Mouse (Mus musculus) cerebellum, adult 2 months (tissue): ENCODE data around the gene Mtch2. TPM values are rescaled to one million over a fixed set of nuclear protein-coding genes. Genes with fewer than 3 reads are reported as not detected.
"Not testable (repeated sequence)": the region's sequence is repeated elsewhere in the genome, so short reads cannot be mapped to it uniquely, and the experiment has no call there.

Experiments used
- DNase-seq, 2 experiments: peaks; one replicate each; pipeline ENCODE4 v3.0.0; 2021
- H3K27ac ChIP-seq: fragments of 200-500 bp; 2 replicates; pipeline ENCODE4 v1.5.1; 2012; ENCODE audit warnings: low read length, control low read depth, inconsistent platforms; ENCODE audit not compliant: insufficient read depth
- H3K27me3 ChIP-seq: fragments of 200-500 bp; 2 replicates; pipeline ENCODE4 v1.6.1; 2012; ENCODE audit warnings: inconsistent platforms, mild to moderate bottlenecking, low read length, moderate library complexity; ENCODE audit not compliant: control insufficient read depth, insufficient read depth
- H3K4me1 ChIP-seq: fragments of 200-500 bp; 2 replicates; pipeline ENCODE4 v1.6.1; 2011; ENCODE audit warnings: low read length; ENCODE audit not compliant: control insufficient read depth, insufficient read depth
- H3K4me3 ChIP-seq: fragments of 200-500 bp; replicated peaks from 2 replicates; pipeline ENCODE3; 2011; ENCODE audit warnings: mild to moderate bottlenecking, low read depth, low read length, control low read depth; ENCODE audit not compliant: insufficient read depth
- CTCF ChIP-seq: fragments of 200-500 bp; IDR thresholded peaks from 2 replicates; pipeline ENCODE4 v1.5.1; 2011; ENCODE audit warnings: low read depth, mild to moderate bottlenecking, control low read depth, low read length, moderate library complexity, borderline replicate concordance; ENCODE audit not compliant: insufficient read depth
- POLR2A ChIP-seq: fragments of 200-500 bp; IDR thresholded peaks from 2 replicates; pipeline ENCODE4 v1.6.1; 2011; ENCODE audit warnings: low read length, control low read depth, borderline replicate concordance; ENCODE audit not compliant: insufficient read depth
- WGBS: fragments of 180-500 bp; shearing (Covaris S2); methylation state at CpG from one replicate; pipeline ENCODE4 v1.1.7; 2018; 5-methylcytosine and 5-hydroxymethylcytosine counted together
- polyA plus RNA-seq: library from polyadenylated mRNA; depleted of rRNA; stranded (reverse); fragments of >200 nt; gene quantifications from 2 replicates; pipeline ENCODE4 v1.2.3, GENCODE M21; 2012

The Mtch2 gene
- polyA plus RNA-seq, 1 experiment, result 245 TPM

DNA sequence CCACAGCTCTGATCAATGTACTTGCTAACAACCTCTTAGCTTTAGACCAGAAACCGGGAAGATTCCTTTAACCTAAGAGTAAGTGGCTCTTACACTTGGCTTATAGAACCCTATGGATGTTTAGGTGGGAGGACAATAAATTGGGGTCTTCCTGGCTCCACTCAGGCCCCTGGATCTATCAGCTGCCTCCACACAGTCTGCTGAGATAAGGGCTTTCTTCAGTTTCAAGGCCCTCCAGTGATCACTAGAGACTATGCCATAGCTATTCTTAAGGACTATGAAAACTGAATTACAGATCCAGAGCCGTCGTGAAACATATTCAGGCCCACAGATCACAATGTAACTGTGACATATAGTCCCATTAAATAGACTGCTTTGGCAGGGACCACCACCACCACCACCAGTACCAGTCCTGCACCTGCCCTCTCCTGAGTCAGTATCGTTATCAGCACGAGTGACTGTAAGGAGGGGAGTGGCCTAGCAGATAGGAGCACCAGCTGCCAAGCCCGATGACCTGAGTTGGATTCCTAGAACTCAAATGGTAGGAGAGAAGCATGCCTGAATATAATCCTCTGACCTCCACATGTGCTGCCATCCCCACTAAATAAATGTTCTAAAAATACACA, 46.8 kb downstream of the Mtch2 start:
- H3K4me3 ChIP-seq, result no peak overlapping the region
- TF ChIP-seq CTCF, result no peak
- no peak for TF ChIP-seq POLR2A
- 80% methylated on average over 6 of the region's 6 CpGs for WGBS
- H3K27ac ChIP-seq, result no peak overlapping the region
- H3K4me1 ChIP-seq, result 0 out of 2 replicates have a peak, but pooled peaks cover 2% of the 10 kb centered on the region
- DNase-seq, result no peak
- no peaks in the 10 kb centered on the region for H3K27me3 ChIP-seq

DNA sequence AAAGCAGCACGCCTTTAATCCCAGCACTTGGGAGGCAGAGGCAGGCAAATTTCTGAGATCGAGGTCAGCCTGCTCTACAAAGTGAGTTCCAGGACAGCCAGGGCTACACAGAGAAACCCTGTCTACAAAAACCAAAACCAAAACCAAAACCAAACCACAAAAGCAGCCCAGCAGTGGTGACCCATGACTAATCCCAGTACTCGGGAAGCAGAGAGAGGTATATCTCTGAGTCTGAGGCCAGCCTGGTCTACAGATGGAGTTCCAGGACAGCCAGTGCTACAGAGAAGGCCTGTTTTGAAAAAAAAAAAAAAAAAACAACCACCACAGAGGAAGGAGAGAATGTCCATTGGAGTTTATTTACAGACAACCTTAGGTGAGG, 47.3 kb downstream of the Mtch2 start:
- not testable (repeated sequence) for H3K27ac ChIP-seq, H3K4me3 ChIP-seq, H3K27me3 ChIP-seq, H3K4me1 ChIP-seq, DNase-seq
- 84% methylated on average over 3 of the region's 3 CpGs for WGBS

DNA sequence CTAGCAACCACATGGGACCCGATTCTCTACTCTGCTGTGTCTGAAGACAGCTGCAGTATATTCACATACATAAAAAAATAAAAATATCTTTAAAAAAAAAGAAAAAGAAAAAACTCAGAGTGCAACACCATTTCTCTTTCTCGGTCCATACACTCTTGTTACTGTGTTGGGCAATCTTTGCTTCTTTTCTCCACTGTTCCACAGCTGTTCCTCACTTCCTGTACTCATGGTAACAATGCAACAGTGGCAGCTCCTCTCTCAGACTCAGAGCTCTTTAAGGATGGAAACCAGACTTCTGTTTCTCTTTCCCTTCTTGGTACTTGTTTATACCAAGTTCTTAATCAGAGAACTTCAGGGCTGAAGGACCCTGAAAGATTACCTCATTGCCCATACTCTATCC, 56.4 kb downstream of the Mtch2 start:
- DNase-seq, result no peak
- peaks cover 8% of the 10 kb centered on the region for H3K4me1 ChIP-seq
- H3K4me3 ChIP-seq, result peak overlapping the region; percentile 99
- WGBS, result 83% methylated on average over 2 of the region's 2 CpGs
- no peaks in the 10 kb centered on the region for H3K27me3 ChIP-seq
- no peak overlapping the region for H3K27ac ChIP-seq
- TF ChIP-seq CTCF, result no peak
- TF ChIP-seq POLR2A, result no peak

DNA sequence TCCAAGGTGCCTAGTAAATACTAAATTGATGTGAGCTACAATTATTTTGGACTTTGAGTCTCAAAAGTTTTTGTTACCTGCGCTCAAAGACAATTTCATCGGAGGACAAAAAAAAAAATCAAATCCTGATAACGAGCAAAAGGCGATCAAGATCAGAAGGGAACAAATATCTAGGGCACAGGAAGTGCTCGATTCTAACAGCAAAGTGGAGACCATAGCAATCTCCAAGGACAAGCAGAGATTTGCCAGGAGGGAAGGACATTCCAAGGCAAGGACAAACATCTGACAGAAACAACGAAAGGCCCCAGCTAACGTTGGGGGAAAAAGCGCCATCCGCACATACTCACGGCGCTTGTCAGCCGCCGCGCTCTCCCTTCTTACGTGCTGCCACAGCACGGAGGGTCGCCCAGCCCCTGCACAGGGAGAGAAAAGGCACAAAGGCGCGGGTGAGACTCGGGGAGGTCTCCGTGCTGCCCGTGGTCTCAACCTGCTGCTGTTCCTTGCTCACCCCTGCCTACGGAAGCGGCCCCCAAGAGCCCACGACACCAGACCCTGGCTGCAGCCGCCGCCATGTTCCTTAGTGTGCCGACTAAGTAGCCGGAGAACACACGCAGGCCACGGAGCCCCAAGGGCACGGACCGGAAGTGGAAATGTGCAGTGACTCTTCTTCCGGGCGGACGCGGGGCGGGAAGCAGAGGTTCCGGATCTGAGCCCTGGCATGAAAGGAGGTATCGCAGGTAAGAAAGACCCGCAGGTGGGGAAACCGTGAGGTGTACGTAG, 57.3 kb downstream of the Mtch2 start, which contains the start of the genes Kbtbd4 and Ndufs3:
Kbtbd4 (plus strand) TSS at position 665 of the 780 bp plus-strand sequence.
Ndufs3 (minus strand) TSS at position 752 of the 780 bp plus-strand sequence.
- TF ChIP-seq POLR2A (peak; percentile 90), CTCF (no peak)
- Histone ChIP-seq H3K27me3 (no peaks in the 10 kb centered on the region), H3K4me1 (peaks cover 8% of the 10 kb centered on the region), H3K4me3 (peak within 1 kb of the TSS; percentile 99), H3K27ac (peak within 1 kb of the TSS; percentile 97)
- WGBS, result under 1% methylated on average over 43 of the region's 43 CpGs
- DNase-seq, result peak; percentile 89 to 92

DNA sequence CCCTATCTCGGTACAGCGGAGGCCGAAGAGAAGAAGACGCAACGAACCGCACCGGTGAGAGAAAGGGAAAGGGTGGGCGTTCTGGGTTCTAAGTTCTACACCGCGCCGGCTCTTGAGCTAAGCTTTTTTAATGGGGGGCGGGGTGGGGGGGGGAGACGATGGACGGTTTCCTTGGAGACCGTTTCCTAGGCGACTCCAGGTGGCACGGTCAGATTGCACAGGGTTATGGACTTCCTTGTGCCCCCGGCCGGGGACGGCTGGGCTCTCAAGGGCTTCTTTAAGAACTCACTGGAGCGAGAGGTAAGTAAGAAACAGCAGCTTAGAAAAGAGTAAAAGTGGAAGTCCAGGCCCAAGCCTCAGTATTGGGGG, 57.9 kb downstream of the Mtch2 start:
- H3K4me3 ChIP-seq, result peak overlapping the region; percentile 99
- H3K27ac ChIP-seq, result peak overlapping the region; percentile 97
- H3K27me3 ChIP-seq, result no peaks in the 10 kb centered on the region
- WGBS, result under 1% methylated on average over 21 of the region's 21 CpGs
- no peak for DNase-seq
- TF ChIP-seq CTCF, result no peak
- TF ChIP-seq POLR2A, result no peak
- peaks cover 8% of the 10 kb centered on the region for H3K4me1 ChIP-seq

DNA sequence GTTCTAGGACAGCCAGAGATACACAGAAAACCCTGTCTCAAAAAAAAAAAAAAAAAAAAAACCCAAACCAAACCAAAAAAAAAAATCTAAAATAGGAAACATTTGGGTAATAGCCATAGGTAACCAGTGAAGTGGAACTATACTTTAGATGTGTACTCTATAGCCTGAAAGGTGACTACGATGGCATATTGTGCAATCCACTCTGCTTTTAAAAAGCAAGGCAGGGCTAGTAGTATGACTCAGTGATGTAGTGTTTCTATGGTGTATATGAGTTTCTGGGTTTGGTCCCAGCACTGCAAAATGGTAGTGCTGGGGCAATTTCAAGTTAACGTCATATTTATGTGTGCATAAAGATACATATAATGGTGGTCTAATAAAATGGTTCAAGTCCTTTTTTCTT, 59.8 kb downstream of the Mtch2 start:
- Histone ChIP-seq H3K27me3 (no peaks in the 10 kb centered on the region), H3K4me3 (no peak overlapping the region), H3K4me1 (peaks cover 8% of the 10 kb centered on the region), H3K27ac (no peak overlapping the region)
- no peak for DNase-seq
- TF ChIP-seq POLR2A (no peak), CTCF (no peak)
- WGBS, result 96% methylated on average over 2 of the region's 2 CpGs

DNA sequence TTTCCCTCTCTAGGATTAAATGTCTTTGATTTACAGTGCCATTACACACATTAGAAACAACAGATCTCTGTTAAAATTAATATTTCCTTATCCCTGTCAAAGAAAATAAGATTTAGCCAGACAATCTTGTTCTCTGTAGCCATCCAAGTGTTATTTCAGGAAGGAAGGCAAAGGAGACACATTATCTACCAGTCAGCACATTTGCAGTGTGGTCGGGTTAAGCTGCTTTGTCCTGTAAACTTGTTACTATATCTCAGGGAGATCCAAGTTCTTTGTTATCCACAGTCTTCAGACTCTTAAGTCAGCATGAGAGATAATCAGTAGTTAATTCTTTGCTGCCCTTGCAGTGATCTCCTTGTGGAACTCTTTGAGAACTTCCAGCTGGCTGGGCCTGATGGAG, 63.9 kb downstream of the Mtch2 start:
- H3K4me1 ChIP-seq, result peaks cover 10% of the 10 kb centered on the region
- no peak overlapping the region for H3K27ac ChIP-seq
- no peak overlapping the region for H3K4me3 ChIP-seq
- TF ChIP-seq POLR2A (no peak), CTCF (no peak)
- no peak for DNase-seq
- H3K27me3 ChIP-seq, result no peaks in the 10 kb centered on the region
- WGBS, result 86% methylated on average over 1 of the region's 1 CpGs

DNA sequence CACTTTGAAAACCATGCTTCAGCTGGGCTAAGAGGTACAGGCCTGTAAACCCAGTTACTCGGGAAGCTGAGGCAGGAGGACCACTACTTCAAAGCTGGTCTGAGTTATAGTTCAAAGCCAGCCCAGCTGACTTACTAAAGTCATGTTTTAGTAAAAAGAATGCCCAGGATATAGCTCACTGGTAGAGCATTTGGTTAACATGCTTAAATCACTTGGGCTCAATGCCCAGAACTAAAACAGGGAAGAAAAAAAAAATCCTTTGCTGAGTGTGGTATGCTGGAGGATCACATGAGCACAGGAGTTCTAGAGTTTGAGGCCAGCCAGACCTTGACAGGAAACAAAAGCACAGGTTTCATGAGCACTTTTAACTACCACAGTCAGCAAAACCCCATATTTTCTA, 64.7 kb downstream of the Mtch2 start:
- Histone ChIP-seq H3K4me3 (no peak overlapping the region), H3K27me3 (no peaks in the 10 kb centered on the region), H3K4me1 (peaks cover 14% of the 10 kb centered on the region; the same call in 1 of the 2 replicates), H3K27ac (no peak overlapping the region)
- DNase-seq, result no peak
- TF ChIP-seq POLR2A, result no peak
- no peak for TF ChIP-seq CTCF
- 86% methylated on average over 1 of the region's 1 CpGs for WGBS
